Mouse (Mus musculus) embryonic fibroblast, embryonic 13.5 days (primary cell): ENCODE results near the gene Dyrk1a. TPM values are rescaled to one million over a fixed set of nuclear protein-coding genes. Genes with fewer than 3 reads are reported as not detected.

Source experiments
- H3K27ac ChIP-seq: 2 replicates; pipeline ENCODE4 v1.5.1; 2012; ENCODE audit warnings: low read length, control low read depth, inconsistent platforms; ENCODE audit not compliant: insufficient read depth
- H3K4me1 ChIP-seq: 2 replicates; pipeline ENCODE4 v1.6.1; 2011; ENCODE audit warnings: low read length; ENCODE audit not compliant: control insufficient read depth, insufficient read depth
- H3K4me3 ChIP-seq: 2 replicates; pipeline ENCODE4 v1.5.1; 2011; ENCODE audit warnings: mild to moderate bottlenecking, control low read depth, low read length; ENCODE audit not compliant: insufficient read depth
- CTCF ChIP-seq: IDR thresholded peaks from 2 replicates; pipeline ENCODE4 v1.5.1; 2011; ENCODE audit warnings: mild to moderate bottlenecking, control low read depth, low read length, moderate library complexity, borderline replicate concordance; ENCODE audit not compliant: insufficient read depth
- POLR2A ChIP-seq: IDR thresholded peaks from 2 replicates; pipeline ENCODE4 v1.6.1; 2011; ENCODE audit warnings: low read depth, mild to moderate bottlenecking, control low read depth, low read length, moderate library complexity
- polyA plus RNA-seq: library from polyadenylated mRNA; stranded (reverse); fragments of >200 nt; gene quantifications from 2 replicates; pipeline ENCODE4 v1.2.4, GENCODE M21; 2011; ENCODE audit warnings: low read depth; ENCODE audit not compliant: missing spikeins, insufficient read length

Gene Dyrk1a
- polyA plus RNA-seq, 1 experiment: 50.5 TPM

- no peak overlapping the region for H3K27ac ChIP-seq
- H3K4me1 ChIP-seq: no peaks in the 10 kb centered on the region
- H3K4me3 ChIP-seq: no peak overlapping the region
- no peak for TF ChIP-seq CTCF
- no peak for TF ChIP-seq POLR2A
Measured at GRCm38 (mm10) chr16:94647153-94647552, 77.3 kb downstream of the Dyrk1a start.

GRCm38 (mm10) chr16:94647925-94648324, 78.1 kb downstream of the Dyrk1a start:
- H3K4me1 ChIP-seq: no peaks in the 10 kb centered on the region
- H3K4me3 ChIP-seq: no peak overlapping the region
- H3K27ac ChIP-seq: no peak overlapping the region
- TF ChIP-seq CTCF (no peak), POLR2A (no peak)

- Histone ChIP-seq H3K4me3 (no peak overlapping the region), H3K4me1 (no peaks in the 10 kb centered on the region), H3K27ac (no peak overlapping the region)
- TF ChIP-seq CTCF (no peak), POLR2A (no peak)
Measured at GRCm38 (mm10) chr16:94649861-94650260, 80.1 kb downstream of the Dyrk1a start.

- TF ChIP-seq CTCF (no peak), POLR2A (no peak)
- no peak overlapping the region for H3K4me3 ChIP-seq
- H3K27ac ChIP-seq: no peak overlapping the region
- no peaks in the 10 kb centered on the region for H3K4me1 ChIP-seq
Measured at GRCm38 (mm10) chr16:94652091-94652713, 82.4 kb downstream of the Dyrk1a start.

- Histone ChIP-seq H3K4me3 (no peak overlapping the region), H3K27ac (no peak overlapping the region), H3K4me1 (no peaks in the 10 kb centered on the region)
- TF ChIP-seq POLR2A: no peak
- no peak for TF ChIP-seq CTCF
Measured at GRCm38 (mm10) chr16:94655083-94655482, 85.3 kb downstream of the Dyrk1a start.

GRCm38 (mm10) chr16:94656891-94657290, 87.1 kb downstream of the Dyrk1a start:
- TF ChIP-seq POLR2A (no peak), CTCF (no peak)
- no peak overlapping the region for H3K27ac ChIP-seq

GRCm38 (mm10) chr16:94659394-94659793, 89.6 kb downstream of the Dyrk1a start:
- TF ChIP-seq POLR2A (no peak), CTCF (no peak)
- Histone ChIP-seq H3K4me1 (no peaks in the 10 kb centered on the region), H3K4me3 (no peak overlapping the region), H3K27ac (no peak overlapping the region)

More at GRCm38 (mm10) chr16:94656891-94657290, 87.1 kb downstream of the Dyrk1a start:
- H3K4me3 ChIP-seq: no peak overlapping the region
- H3K4me1 ChIP-seq: no peaks in the 10 kb centered on the region

GRCm38 (mm10) chr16:94660221-94660620, 90.4 kb downstream of the Dyrk1a start:
- no peak overlapping the region for H3K4me3 ChIP-seq
- no peaks in the 10 kb centered on the region for H3K4me1 ChIP-seq
- TF ChIP-seq POLR2A: no peak
- no peak for TF ChIP-seq CTCF
- H3K27ac ChIP-seq: no peak overlapping the region

- no peaks in the 10 kb centered on the region for H3K4me1 ChIP-seq
- no peak overlapping the region for H3K27ac ChIP-seq
- no peak overlapping the region for H3K4me3 ChIP-seq
- TF ChIP-seq POLR2A: no peak
- TF ChIP-seq CTCF: no peak
Measured at GRCm38 (mm10) chr16:94667557-94667956, 97.7 kb downstream of the Dyrk1a start.

- Histone ChIP-seq H3K4me3 (no peak overlapping the region), H3K27ac (no peak overlapping the region), H3K4me1 (no peaks in the 10 kb centered on the region)
- TF ChIP-seq CTCF: no peak
- no peak for TF ChIP-seq POLR2A
Measured at GRCm38 (mm10) chr16:94671313-94671712, 101.5 kb downstream of the Dyrk1a start.

GRCm38 (mm10) chr16:94680924-94681323, 111.1 kb downstream of the Dyrk1a start:
- peaks cover 3% of the 10 kb centered on the region; the same call in 1 of the 2 replicates for H3K4me1 ChIP-seq
- no peak overlapping the region for H3K27ac ChIP-seq
- no peak overlapping the region for H3K4me3 ChIP-seq
- no peak for TF ChIP-seq CTCF

GRCm38 (mm10) chr16:94681760-94682159, 112.0 kb downstream of the Dyrk1a start:
- peaks cover 3% of the 10 kb centered on the region; the same call in 1 of the 2 replicates for H3K4me1 ChIP-seq
- H3K27ac ChIP-seq: no peak overlapping the region
- H3K4me3 ChIP-seq: no peak overlapping the region
- TF ChIP-seq CTCF (no peak), POLR2A (no peak)
